Mouse (Mus musculus) heart, postnatal 10 days (tissue): ENCODE results near the gene Rab3ip. TPM values are rescaled to one million over a fixed set of nuclear protein-coding genes. Genes with fewer than 3 reads are reported as not detected.

ENCODE experiments used
- DNase-seq, 2 experiments: peaks; one replicate each; pipeline ENCODE4 v3.0.0; 2021
- intact Hi-C: fragments of 180-260 bp; cut with DNase I; formaldehyde crosslinking; loops from one replicate; pipeline ENCODE4 v1.15.1; 2025
- total RNA-seq, 2 experiments: library from RNA; stranded (reverse); gene quantifications; 2 replicates each; pipeline ENCODE4 v1.2.3; 2021

The Rab3ip gene
- total RNA-seq, 2 experiments from 2014 or later = 76.8 to 81.6 TPM

- DNase-seq = no peak
- intact Hi-C loops = no loop called here
Observed at GRCm38 (mm10) chr10:116923651-116924495, 26.7 kb downstream of the Rab3ip start.

- no peak for DNase-seq
- intact Hi-C loops = no loop called here
Observed at GRCm38 (mm10) chr10:116922161-116922560, 28.4 kb downstream of the Rab3ip start.

GRCm38 (mm10) chr10:116921416-116921815 lies 29.2 kb downstream of the Rab3ip start:
- DNase-seq = no peak
- intact Hi-C loops = no loop called here

- no peak for DNase-seq
- intact Hi-C loops = no loop called here
Observed at GRCm38 (mm10) chr10:116920641-116921040, 29.9 kb downstream of the Rab3ip start.

- intact Hi-C loops = no loop called here
- DNase-seq = no peak
Observed at GRCm38 (mm10) chr10:116919368-116920317, 30.9 kb downstream of the Rab3ip start.

- no peak for DNase-seq
- intact Hi-C loops = no loop called here
Observed at GRCm38 (mm10) chr10:116916581-116916980, 34.0 kb downstream of the Rab3ip start.

GRCm38 (mm10) chr10:116915286-116915685 lies 35.3 kb downstream of the Rab3ip start:
- no peak for DNase-seq
- intact Hi-C loops = no loop called here

GRCm38 (mm10) chr10:116914586-116914985 lies 36.0 kb downstream of the Rab3ip start:
- intact Hi-C loops = no loop called here
- DNase-seq = peak; percentile 18 to 44

- intact Hi-C loops = no loop called here
- no peak for DNase-seq
Observed at GRCm38 (mm10) chr10:116913647-116914273, 36.8 kb downstream of the Rab3ip start.

GRCm38 (mm10) chr10:116912850-116913249 lies 37.7 kb downstream of the Rab3ip start:
- no peak for DNase-seq
- intact Hi-C loops = no loop called here

- intact Hi-C loops = no loop called here
- DNase-seq = no peak
Observed at GRCm38 (mm10) chr10:116908901-116909642, 41.5 kb downstream of the Rab3ip start.

GRCm38 (mm10) chr10:116906794-116907193 lies 43.8 kb downstream of the Rab3ip start:
- intact Hi-C loops = no loop called here
- DNase-seq = no peak

- DNase-seq = no peak
- intact Hi-C loops = no loop called here
Observed at GRCm38 (mm10) chr10:116904503-116904908, 46.1 kb downstream of the Rab3ip start.

- intact Hi-C loops = no loop called here
- DNase-seq = no peak
Observed at GRCm38 (mm10) chr10:116896336-116897177, 54.0 kb downstream of the Rab3ip start, which contains the start of gene Myrfl. Gene Myrfl, minus strand, starts transcription at chr10:116896919.

- DNase-seq = no peak
- intact Hi-C loops = no loop called here
Observed at GRCm38 (mm10) chr10:116895108-116895833, 55.3 kb downstream of the Rab3ip start.

GRCm38 (mm10) chr10:116894540-116894939 lies 56.0 kb downstream of the Rab3ip start:
- DNase-seq = no peak
- intact Hi-C loops = loop anchor here (5.0 kb wide), 1 partner anchor 562 kb away; no protein-coding TSS in a partner anchor

- peak; percentile 52 to 60 for DNase-seq
- intact Hi-C loops = loop anchor here (5.0 kb wide), 1 partner anchor 561 kb away; no protein-coding TSS in a partner anchor
Observed at GRCm38 (mm10) chr10:116893753-116894152, 56.8 kb downstream of the Rab3ip start.

GRCm38 (mm10) chr10:116890587-116890986 lies 60.0 kb downstream of the Rab3ip start:
- DNase-seq = no peak
- intact Hi-C loops = loop anchor here (5.0 kb wide), 1 partner anchor 558 kb away; no protein-coding TSS in a partner anchor
